Mouse (Mus musculus): ENCODE results near the gene Zfc3h1. TPM values are rescaled to one million over a fixed set of nuclear protein-coding genes. Genes with fewer than 3 reads are reported as not detected.

The Zfc3h1 gene
- polyA plus RNA-seq, 1 experiment = 17.8 TPM

GRCm38 (mm10) chr10:115469040-115469439, 84.3 kb downstream of the Zfc3h1 start:
- DNase-seq (ENCODE audit: low read depth, low spot score) = no peak
- WGBS = 68% methylated on average over 7 of the region's 7 CpGs

DNA sequence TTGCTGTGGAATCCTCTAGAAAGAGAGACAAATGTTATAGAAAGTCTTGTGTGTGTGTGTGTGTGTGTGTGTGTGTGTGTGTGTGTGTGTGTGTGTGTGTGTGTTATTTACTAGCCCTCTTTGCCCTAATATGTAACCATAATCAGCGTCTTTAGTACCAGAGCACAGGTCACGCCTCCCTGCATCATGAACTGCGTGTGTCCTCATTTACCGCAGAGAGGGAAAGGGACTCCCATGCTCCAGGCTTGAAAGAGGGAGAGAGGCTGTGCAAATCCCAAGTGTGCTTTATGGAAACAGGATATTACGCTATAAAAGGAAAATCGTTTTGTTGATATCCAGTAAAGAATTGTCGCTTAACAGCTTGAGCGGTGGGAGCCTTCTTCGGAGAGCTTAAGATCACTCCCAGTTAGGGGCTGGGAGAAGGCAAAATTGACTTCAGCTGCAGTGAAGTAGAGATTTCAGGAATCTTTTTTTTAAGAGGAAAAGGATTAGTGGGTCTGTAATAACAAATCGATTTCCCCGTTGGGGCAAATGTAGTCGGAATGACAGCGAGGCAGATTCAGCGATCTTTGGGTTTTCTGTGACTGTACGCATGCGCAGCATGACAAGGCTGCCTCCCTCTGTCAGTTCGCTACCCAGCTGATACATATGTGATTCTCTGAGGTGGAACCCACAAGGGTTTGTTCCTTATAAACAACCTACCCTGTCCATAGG, 86.0 kb downstream of the Zfc3h1 start:
- no peak for DNase-seq (ENCODE audit: low read depth, low spot score)
- 70% methylated on average over 17 of the region's 17 CpGs for WGBS

- DNase-seq (ENCODE audit: low read depth, low spot score) = no peak
- 84% methylated on average over 6 of the region's 6 CpGs for whole genome bisulfite sequencing
Observed at GRCm38 (mm10) chr10:115473213-115473961, 88.6 kb downstream of the Zfc3h1 start.

- DNase-seq (ENCODE audit: low read depth, low spot score) = no peak
- 78% methylated on average over 7 of the region's 7 CpGs for WGBS
Observed at GRCm38 (mm10) chr10:115475000-115475550, 90.3 kb downstream of the Zfc3h1 start.

DNA sequence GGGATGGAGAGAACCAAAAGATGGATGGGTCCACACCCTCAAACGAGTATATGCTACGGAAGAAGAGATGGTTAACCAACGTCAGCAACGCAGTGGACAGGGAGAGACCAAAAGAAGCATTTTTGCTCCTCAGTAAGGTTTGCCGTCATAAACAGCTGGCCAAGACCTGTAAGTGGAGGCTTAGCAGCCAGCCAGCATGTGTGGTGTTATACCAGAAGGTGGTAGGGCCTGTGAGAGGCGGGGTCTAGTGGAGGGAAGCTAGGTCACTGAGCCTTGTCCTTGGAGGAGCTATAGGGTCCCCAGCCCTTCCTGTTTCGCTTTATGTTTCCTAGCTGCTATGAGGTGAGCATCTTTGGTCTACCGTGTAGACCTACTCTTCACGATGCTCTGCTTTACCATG, 91.7 kb downstream of the Zfc3h1 start:
- WGBS = 95% methylated on average over 9 of the region's 9 CpGs
- no peak for DNase-seq (ENCODE audit: low read depth, low spot score)

DNA sequence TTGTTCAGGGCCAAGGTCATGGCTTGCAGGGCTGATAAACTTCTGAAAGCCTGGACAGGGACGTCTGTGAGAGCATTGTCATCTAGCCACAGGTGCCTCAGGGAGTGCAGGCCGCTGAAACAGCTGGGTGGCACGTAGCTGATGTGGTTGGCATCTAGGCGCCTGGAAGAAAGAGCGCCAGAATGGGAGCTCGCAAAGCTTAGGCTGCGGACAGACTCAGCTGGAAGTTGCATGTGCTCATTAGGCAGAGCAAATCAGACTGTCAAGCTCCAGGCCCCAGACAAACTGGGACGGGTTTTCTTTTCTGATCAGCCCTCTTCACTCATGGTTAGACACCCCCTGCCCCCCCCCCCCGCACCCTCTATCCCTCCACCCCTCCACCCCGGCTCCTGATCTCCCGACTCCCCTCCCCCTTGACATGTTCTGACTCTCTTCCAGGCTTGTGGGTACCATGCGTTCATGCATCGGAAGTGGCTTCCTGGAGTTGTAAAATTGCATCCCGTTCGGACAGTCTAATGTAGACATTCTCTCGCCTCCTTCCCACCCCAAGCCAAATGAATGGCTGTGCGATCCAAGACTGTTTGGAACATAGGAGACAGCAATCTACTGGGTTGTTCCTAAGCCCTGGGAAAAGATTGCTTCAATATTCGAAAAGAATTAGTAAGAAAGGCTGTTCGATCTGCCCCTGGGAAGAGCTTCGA, 93.8 kb downstream of the Zfc3h1 start:
- 31% methylated on average over 19 of the region's 20 CpGs for WGBS
- no peak for DNase-seq (ENCODE audit: low read depth, low spot score)

Other genes with a start within 250 kb of the Zfc3h1 start
- gene Tph2, start 199.9 kb upstream of the Zfc3h1 start, polyA plus RNA-seq (2012; rRNA removed) = not detected in 2 replicates
- 15.4 and 16.1 TPM in 2 replicates for gene Tbc1d15, start 133.5 kb upstream of the Zfc3h1 start, polyA plus RNA-seq (2012; rRNA removed)
- 12.0 and 15.7 TPM in 2 replicates for gene Rab21, start 69.4 kb upstream of the Zfc3h1 start, polyA plus RNA-seq (2012; rRNA removed)
- gene Tmem19, start 22.5 kb upstream of the Zfc3h1 start, polyA plus RNA-seq (2012; rRNA removed) = 28.4 and 30.1 TPM in 2 replicates
- 3.0 and 4.5 TPM in 2 replicates for gene Thap2, start 516 bp upstream of the Zfc3h1 start, polyA plus RNA-seq (2012; rRNA removed)
- gene A930009A15Rik, start 185.0 kb downstream of the Zfc3h1 start, polyA plus RNA-seq (2012; rRNA removed) = not detected in 2 replicates
- 4.7 and 6.1 TPM in 2 replicates for gene Lgr5, start 202.8 kb downstream of the Zfc3h1 start, polyA plus RNA-seq (2012; rRNA removed)

Measured in large intestine, adult 2 months (tissue).